Mouse (Mus musculus): ENCODE results near the gene Gpr137.
A peak's percentile ranks its signal among the peaks of the same experiment; 100 is the strongest.
"Not testable (repeated sequence)": the region's sequence is repeated elsewhere in the genome, so short reads cannot be mapped to it uniquely, and the experiment has no call there.

The Gpr137 gene

DNA sequence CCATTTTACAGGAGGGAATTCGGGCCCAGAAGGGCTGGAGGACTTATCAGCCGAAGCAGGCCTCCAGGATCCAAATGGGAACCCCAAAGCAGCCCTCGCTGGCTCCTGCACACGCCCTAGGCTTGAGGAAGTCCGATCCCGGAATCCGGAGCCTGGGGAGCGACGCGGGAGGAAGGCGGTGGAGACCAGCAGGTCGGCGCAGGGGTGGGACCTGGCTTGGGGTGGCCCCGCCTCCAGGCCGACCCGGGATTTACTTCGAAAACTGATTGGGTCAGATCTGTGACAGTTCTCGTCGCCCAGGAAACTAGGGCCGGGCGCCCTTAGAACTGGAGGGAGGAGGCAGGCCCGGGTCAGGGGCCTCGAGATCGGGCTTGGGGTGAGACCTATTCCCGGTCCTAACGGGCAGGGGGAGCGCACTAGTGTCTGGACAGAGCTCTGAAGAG is at the start of gene Gpr137:
Gene Gpr137 (minus strand): TSS at position 232 of the 443 bp plus-strand sequence.
- DNase-seq (ENCODE audit: low spot score) = peak; percentile 78

GRCm38 (mm10) chr19:6991166-6991565 is 48.9 kb upstream of the Gpr137 start:
- DNase-seq (ENCODE audit: low spot score) = not testable (repeated sequence)

DNA sequence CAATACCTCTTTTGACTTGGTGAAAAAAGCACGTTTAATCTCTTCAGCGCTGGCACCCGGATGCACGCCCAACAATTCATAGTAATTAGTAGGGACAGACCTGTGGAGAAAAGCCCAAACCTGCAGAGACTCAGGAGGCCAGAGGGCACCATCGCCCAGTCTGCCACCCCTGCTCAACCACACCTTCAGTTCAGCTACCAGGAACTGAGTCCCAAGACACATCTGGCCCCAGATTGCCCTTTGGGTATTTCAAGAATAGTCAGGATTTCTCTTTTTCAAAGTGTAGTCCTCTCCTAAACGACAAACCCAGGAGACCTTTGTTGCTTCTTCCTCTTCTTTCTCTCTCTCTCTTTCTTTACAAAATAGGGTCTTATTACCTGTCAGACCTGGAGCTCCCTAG is 48.4 kb upstream of the Gpr137 start:
- no peak for DNase-seq (ENCODE audit: low spot score)

DNA sequence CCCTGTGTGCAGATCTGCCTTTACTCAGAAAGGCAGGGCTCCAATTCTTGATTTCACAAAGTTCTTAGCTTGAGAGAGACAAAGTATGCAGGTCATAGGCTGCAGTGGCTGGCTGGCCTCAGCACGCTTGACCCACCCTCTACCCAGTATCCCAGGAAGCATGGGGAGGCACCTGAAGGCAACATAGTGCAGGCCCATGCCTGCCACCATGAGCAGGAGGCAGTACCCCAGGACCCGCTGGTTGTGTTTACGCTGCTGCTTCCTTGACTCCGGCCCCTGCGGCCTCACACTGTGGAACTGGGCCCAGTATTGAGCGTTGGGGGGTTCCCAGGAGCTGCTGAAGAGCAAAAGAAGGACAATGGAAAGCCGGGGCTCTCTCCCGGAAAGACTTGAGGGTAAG is 47.0 kb upstream of the Gpr137 start:
- DNase-seq (ENCODE audit: low spot score) = no peak

GRCm38 (mm10) chr19:6987904-6988285 is 45.6 kb upstream of the Gpr137 start:
- no peak for DNase-seq (ENCODE audit: low spot score)

DNA sequence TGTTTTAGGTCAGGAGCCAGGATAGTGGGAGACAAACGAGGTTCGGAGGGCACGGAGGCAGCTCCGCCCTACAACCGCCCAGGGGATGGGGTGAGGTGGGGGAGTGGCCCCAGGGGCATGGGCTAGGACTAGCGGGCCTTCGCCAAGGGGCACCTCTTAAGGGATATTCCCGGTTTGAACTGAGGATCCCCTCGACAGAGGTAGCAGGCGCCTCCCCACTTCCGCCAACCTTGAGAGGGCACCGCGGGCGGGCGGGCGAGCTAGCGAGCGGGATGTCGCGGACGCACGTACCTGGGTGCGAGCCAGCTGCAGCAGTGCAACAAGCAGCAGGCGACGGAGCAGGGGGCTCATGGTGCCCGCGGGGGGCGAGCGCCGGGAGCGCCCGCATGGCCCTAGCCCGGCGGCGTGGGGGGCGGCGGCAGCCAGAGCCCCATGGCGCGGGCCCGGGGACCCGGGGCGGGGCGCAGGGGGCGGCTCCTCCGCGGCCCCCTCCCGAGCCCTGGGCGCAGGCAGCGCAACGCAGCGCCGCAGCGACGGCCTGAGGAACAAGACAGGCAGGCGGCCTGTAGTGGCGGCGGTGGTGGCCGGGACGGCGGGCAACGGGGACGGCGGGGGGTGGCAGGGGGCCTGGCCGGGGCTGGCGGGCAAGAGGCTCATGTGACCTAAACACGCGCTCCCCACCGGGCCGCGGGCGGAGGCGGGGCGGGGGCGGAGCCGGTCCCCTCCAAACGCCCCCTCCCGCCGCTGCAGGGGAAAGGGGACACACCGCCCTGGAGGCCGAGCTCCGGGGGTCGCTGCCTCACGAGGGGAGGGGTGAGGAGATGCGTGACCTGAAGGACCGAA is 45.0 kb upstream of the Gpr137 start, which contains the start of gene Vegfb:
Gene Vegfb (minus strand): TSS at position 591 of the 843 bp plus-strand sequence.
- no peak for DNase-seq (ENCODE audit: low spot score)

- no peak for DNase-seq (ENCODE audit: low spot score)
Observed at GRCm38 (mm10) chr19:6985951-6986708, 43.9 kb upstream of the Gpr137 start.

GRCm38 (mm10) chr19:6985300-6985699 is 43.0 kb upstream of the Gpr137 start:
- DNase-seq (ENCODE audit: low spot score) = no peak

- no peak for DNase-seq (ENCODE audit: low spot score)
Observed at GRCm38 (mm10) chr19:6983621-6984020, 41.3 kb upstream of the Gpr137 start.

DNA sequence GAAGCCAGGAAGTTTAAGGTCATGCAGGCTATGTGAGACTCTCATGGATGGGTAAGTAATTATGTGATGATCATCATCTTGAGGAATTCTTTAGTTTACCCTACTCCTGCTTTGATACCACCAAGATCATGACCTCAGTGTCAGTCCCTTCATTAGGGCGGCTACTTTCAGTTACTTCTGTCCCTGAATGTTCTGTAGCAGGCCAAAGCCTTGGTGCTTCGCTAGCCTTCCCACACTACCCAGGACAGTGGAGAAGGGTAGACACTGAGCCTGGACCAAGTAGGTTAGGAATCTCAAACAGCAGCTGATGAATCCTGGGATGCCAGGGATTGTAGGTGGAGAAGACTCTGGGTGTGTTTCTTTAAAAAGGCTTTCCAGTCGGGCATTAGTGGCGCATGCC is 39.2 kb upstream of the Gpr137 start:
- no peak for DNase-seq (ENCODE audit: low spot score)

- peak; percentile 99 for DNase-seq (ENCODE audit: low spot score)
Observed at GRCm38 (mm10) chr19:6980381-6981093, 38.3 kb upstream of the Gpr137 start, which contains the start of gene Fkbp2. Gene Fkbp2, minus strand, starts transcription at chr19:6980501.

DNA sequence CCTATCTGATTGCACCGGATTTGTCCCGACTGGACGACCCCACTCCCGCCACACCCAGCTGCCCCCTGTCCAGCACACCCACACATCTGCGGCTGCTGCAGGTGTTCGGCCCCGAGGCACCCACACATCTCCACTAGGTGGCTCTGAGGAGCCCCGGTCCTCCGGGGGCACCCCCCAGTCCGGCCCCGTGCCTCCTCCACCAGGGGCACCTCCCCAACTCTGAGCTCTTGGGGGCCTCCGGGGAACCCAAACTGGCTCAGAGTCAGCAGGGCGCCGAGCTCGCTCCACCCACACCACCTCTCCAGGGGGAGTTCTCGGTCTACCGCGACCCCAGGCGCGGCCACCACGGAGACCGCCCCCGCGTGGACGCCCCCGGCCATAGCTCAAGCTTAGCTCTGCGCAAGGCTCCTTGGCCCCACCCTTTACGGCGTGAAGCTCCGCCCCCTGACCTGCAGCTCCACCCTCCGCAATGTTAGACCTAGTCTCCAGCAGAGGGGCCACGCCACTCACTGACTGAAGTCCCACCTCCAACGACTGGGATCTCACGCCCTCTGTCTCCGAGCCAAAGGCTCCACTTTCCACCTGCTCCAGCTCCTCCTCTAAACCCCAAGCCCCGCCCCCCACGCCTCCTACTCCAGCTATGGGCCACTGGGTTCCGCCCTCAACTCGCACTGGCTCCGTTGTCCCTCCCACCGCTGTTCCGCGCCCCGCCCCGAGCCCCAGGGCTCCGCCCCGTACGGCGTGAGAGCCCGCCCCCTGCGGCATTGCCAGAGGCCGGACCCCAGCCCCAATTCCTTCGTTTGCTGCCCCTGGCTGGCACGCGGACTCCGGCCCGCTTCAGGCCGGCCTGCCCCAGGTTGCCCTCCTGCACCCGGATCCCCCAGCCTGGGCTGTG is 37.5 kb upstream of the Gpr137 start:
- peak; percentile 99 for DNase-seq (ENCODE audit: low spot score)

DNA sequence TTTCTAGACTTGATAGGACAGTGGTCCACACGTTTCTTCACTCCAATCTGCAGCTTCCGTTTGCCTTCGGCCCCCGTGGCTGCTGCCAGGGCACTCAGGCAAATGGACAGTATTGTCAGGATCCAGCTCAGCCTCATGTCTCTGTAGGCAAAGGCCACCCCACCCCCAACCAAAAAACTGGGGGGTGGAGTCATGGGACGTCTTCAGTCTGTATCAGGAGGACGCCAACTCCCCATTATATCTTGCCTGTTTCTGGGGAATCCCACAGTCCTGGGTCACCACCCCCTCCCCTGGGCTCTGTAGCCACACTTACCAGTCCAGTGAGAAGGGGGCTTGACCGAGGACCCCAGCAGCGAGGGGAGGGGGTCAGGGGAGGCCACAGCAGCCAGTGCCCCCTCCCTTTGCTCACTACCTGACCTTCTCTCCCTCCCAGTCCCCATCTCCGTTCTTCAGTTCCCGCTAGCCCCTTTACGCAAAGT is 36.8 kb upstream of the Gpr137 start:
- DNase-seq (ENCODE audit: low spot score) = no peak

GRCm38 (mm10) chr19:6978639-6978974 is 36.3 kb upstream of the Gpr137 start:
- DNase-seq (ENCODE audit: low spot score) = no peak

DNA sequence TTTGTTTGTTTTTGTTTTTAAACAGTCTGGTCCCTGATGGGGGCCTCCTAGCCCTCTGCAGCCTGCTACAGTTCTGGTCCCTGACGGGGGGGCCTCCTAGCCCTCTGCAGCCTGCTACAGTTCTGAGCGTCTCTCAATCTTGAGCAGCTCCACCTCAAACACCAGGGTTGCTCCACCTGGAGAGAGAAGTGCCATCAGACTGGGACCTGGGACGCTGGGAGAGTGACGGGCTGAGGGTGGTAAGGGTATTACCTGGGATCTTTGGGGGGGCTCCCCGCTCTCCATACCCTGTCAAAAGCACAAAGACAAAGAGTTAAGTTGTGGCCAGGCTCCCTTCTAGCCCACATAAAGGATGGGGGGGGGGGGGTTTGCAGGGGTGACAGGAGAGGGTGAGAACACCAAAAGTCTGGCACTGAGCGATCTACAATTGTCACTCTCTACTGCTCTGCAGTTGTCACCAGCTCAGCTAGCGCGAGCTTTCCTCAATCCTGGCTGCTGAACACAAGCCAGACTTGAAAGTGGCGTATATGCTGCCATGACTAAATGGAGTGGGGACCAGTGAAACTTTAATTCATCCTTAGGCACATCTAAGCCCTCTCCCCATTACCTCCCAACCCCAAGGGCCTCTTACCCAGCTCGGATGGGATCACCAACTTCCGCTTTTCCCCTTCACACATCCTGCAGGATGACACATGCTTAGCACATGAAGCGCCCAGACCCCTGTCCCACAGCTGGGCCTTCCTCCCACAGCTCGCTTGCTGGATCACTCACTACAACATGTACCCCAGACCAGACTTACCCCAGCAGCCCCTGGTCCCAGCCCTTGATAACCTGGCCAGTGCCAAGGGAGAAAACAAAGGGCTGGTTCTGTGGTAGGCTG is 35.7 kb upstream of the Gpr137 start:
- no peak for DNase-seq (ENCODE audit: low spot score)

DNA sequence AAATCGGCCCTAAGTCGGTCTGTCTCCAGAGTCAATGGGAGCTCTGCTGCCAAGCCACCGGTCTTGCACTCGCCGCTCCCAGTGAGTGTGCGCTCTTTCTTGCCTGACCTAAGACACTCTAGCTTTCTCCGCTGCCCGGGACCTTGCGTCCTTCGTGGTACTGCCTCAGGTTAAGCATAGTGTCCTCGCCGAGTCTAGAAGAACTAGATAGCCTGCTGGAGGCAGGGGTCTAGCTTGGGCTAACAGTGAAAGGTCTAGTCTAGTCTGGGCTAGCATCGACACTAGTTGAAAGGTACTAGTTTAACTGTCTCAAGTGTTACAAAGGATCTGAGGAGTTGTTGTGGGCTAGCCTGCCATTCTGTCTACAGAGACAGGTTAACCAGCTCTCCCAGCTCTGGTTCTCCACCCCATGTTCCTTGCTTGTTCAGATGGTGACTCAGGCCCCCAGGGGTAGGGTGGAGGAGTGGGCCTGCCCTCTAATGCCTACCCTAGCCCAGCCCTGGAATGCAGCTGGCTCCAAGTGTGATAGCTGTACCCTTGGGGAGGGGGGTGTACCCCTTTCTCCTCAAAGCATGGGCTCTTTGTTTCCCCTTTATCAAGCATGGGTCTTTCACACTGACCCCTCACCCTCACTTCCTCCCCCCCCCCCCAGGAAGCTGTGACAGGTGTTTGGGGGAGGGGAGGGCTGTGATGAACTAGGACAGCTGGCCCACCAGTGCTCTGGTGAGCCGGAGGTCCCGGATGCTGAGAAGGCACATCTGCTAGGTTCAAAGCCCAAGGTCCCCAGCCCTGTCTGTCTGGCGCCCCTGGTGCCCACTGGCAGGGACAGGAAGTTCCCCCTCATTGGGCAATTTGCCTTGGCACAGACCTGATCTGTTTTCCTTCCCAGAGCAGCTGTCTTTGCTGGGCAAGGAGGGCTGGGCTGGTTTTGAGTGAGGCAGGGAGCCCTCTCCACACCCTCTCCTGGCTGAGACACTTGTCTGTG is 33.5 kb upstream of the Gpr137 start, which contains the start of gene Plcb3:
Gene Plcb3 (minus strand): TSS at position 934 of the 985 bp plus-strand sequence.
- no peak for DNase-seq (ENCODE audit: low spot score)

DNA sequence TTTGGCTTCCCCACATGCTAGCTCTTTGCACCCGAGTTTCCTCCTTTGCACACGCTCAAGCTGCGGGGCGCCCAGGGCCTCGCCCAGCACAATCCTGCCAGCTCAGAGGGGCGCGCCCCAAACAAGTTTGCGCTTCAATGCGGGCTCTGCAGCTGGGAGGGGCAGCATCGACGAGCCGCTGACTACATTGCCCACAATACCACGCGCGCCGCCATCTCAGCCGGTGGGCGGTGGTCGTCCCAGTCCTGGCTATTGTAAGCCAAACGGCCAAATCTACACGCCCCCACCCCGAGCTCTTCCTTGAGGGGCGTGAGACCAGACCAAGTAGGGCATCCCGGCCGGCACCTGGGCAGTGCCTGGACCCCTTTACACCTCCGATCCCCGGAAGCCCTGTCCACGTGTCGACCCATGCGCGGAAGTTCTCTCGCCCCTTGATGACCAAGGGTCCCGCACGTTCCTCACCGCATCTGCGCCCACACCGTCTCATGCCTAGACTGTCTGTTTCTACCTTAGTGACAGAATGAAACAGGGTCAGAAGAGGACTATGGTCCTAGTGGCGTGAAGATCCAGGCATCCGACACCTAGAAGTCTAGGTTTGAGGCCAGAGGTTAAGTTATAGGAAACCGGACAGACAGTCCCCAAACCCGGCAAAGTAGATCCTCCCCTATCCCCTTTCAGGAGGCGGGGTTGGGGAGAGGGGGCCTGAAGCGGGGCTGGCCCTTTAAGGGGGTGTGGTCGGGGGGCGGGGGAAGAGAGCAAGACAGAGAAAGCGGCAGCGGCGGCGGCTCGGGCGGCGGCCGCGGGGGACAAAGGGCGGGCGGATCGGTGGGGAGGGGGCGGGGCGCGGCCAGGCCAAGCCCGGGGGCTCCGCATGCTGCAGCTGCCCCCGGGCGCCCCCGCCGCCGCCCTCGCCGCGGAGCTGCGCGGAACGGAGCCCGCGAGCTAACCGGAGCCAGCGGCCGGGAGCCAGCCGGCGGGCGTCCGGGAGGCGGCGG is 32.2 kb upstream of the Gpr137 start, which contains the start of gene Ppp1r14b:
Gene Ppp1r14b (plus strand): TSS at position 758 of the 995 bp plus-strand sequence.
- no peak for DNase-seq (ENCODE audit: low spot score)

Data from ovary, postnatal 10 days (tissue).